In the genomic region with DNA sequence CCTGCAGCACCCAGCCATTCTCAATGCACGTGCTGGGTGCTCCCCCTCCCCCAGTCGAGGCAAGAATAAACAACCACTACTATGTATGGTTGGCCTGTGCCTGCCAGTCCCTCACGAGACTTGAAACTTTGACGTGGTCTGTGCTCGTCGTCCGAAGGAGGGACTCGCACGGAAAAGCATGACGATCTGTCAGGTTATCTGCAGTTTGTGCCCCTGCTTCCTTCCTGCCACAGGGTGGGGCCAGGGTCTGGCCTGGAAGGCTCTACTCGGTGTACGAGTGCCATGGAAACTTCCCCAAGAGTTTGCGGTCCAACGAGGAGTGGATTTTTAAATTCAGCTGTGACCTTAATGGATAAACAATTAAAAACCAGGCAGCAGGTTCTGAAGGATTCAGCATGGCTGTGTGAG, we compare ENCODE assay signal across 7 mouse cellular contexts. TPM values are rescaled to one million over a fixed set of nuclear protein-coding genes. Genes with fewer than 3 reads are reported as not detected.
DNase-seq lines count a peak whose midpoint lies in the region; ATAC-seq and TF ChIP-seq lines count a peak whose summit lies in the region.

No protein-coding gene starts in this region.

- no peaks in the 10 kb centered on the region for H3K9me3 ChIP-seq in G1E (replicated peaks)
- H3K9me3 ChIP-seq in limb, embryonic 10.5 days (replicated peaks), result no peaks in the 10 kb centered on the region
- no peaks in the 10 kb centered on the region for H3K9me3 ChIP-seq in midbrain, embryonic 15.5 days

- H3K9ac ChIP-seq in midbrain, embryonic 15.5 days, result peak overlapping the region; percentile 97

- no peak for TF ChIP-seq CTCF in G1E (IDR thresholded peaks at IDR 0.05; ENCODE audit: low read depth, low read length)

- H3K27me3 ChIP-seq in G1E (ENCODE audit: insufficient read depth, low read length), result peaks cover 19% of the 10 kb centered on the region; the same call in 1 of the 2 replicates
- H3K27me3 ChIP-seq in limb, embryonic 10.5 days (ENCODE audit: low read depth, poor library complexity, severe bottlenecking), result no peaks in the 10 kb centered on the region
- no peaks in the 10 kb centered on the region for H3K27me3 ChIP-seq in midbrain, embryonic 15.5 days (replicated peaks)

- peaks cover 8% of the 10 kb centered on the region for H3K36me3 ChIP-seq in G1E (replicated peaks)
- H3K36me3 ChIP-seq in limb, embryonic 10.5 days, result peaks cover 13% of the 10 kb centered on the region
- no peaks in the 10 kb centered on the region for H3K36me3 ChIP-seq in midbrain, embryonic 15.5 days (replicated peaks)

- 26% methylated on average over 14 of the region's 14 CpGs for WGBS in limb, embryonic 10.5 days
- 5% methylated on average over 14 of the region's 14 CpGs for WGBS in midbrain, embryonic 15.5 days

- peak; percentile 29 for DNase-seq in G1E (ENCODE audit: low spot score)
- DNase-seq in heart, postnatal 4 days, result peak; percentile 37
- no peak for DNase-seq in limb, embryonic 10.5 days (ENCODE audit: low spot score)
- DNase-seq in urinary bladder, postnatal 14 days (ENCODE audit: low spot score), result no peak
- no peak for DNase-seq in adrenal gland, postnatal 10 days

- peak overlapping the region; percentile 95; the same call in 1 of the 2 replicates for H3K27ac ChIP-seq in limb, embryonic 10.5 days
- no peak overlapping the region for H3K27ac ChIP-seq in midbrain, embryonic 15.5 days

- no peak; the same call in 1 of the 2 replicates for ATAC-seq in G1E (ENCODE audit: extremely low read depth, insufficient number of reproducible peaks, low FRiP score, poor library complexity, severe bottlenecking)
- peak; percentile 85 for ATAC-seq in common myeloid progenitor, adult 5-6 weeks (replicated peaks; ENCODE audit: low read depth, poor library complexity, severe bottlenecking)
- no peak; the same call in 1 of the 2 replicates for ATAC-seq in midbrain, embryonic 15.5 days (replicated peaks)

- no peaks in the 10 kb centered on the region for H3K4me1 ChIP-seq in G1E (ENCODE audit: insufficient read depth, low read depth, low read length)
- peaks cover 34% of the 10 kb centered on the region for H3K4me1 ChIP-seq in limb, embryonic 10.5 days
- peaks cover 30% of the 10 kb centered on the region for H3K4me1 ChIP-seq in midbrain, embryonic 15.5 days

- no peak overlapping the region for H3K4me3 ChIP-seq in G1E (ENCODE audit: low read depth, low read length)
- H3K4me3 ChIP-seq in limb, embryonic 10.5 days, result peak overlapping the region; percentile 93
- H3K4me3 ChIP-seq in midbrain, embryonic 15.5 days, result peak overlapping the region; percentile 94

- peak overlapping the region; percentile 67 for H3K4me2 ChIP-seq in midbrain, embryonic 15.5 days

RNA-seq across cellular contexts. Expression of gene Rab4a, which starts 1.2 kb away (rescaled TPM):
- total RNA-seq in G1E (2014; fragmentation: Nextera tagmentation) (not detected in 2 replicates), G1E (2017) (4.0 and 5.3 TPM in 2 replicates)
- polyA plus RNA-seq in G1E (2012), result 1.2 and 1.7 TPM in 2 replicates
- 12.5 and 15.9 TPM in 2 replicates for total RNA-seq in common myeloid progenitor, adult 5-6 weeks (2017)
- total RNA-seq in heart, postnatal 4 days (2021), result 10 to 100 TPM in 1 of 2 experiments, 1 to 10 TPM in 1; 9.4 to 12.0 TPM
- polyA plus RNA-seq in limb, embryonic 10.5 days (2016; fragmentation: Nextera tagmentation; extraction: Ambion mirVana), result 58.2 and 61.8 TPM in 2 replicates
- polyA plus RNA-seq in midbrain, embryonic 15.5 days (2015; fragmentation: Nextera tagmentation; extraction: Ambion mirVana), result 73.5 and 76.3 TPM in 2 replicates
- 10 to 100 TPM; 19.6 to 21.3 TPM for total RNA-seq in adrenal gland, postnatal 10 days (2021)

RNA-seq across cellular contexts. Expression of gene Ccsap, which starts 53.0 kb away (rescaled TPM):
- total RNA-seq in G1E (2014; fragmentation: Nextera tagmentation), result 13.3 and 16.3 TPM in 2 replicates
- total RNA-seq in G1E (2017), result 11.7 and 12.5 TPM in 2 replicates
- 9.4 and 10.3 TPM in 2 replicates for polyA plus RNA-seq in G1E (2012)
- 10.6 and 12.2 TPM in 2 replicates for total RNA-seq in common myeloid progenitor, adult 5-6 weeks (2017)
- 1 to 10 TPM; 4.6 to 5.4 TPM for total RNA-seq in heart, postnatal 4 days (2021)
- polyA plus RNA-seq in limb, embryonic 10.5 days (2016; fragmentation: Nextera tagmentation; extraction: Ambion mirVana), result 6.0 and 6.1 TPM in 2 replicates
- polyA plus RNA-seq in midbrain, embryonic 15.5 days (2015; fragmentation: Nextera tagmentation; extraction: Ambion mirVana), result 5.4 and 6.0 TPM in 2 replicates
- 1 to 10 TPM; 3.5 to 4.8 TPM for total RNA-seq in adrenal gland, postnatal 10 days (2021)

Comparison
In these comparisons a context has a peak if more than half of its experiments do, and no peak if none do; other contexts are left out.
1. DNase-seq: peak in G1E (single experiment) and heart, postnatal 4 days (single experiment); none in limb, embryonic 10.5 days (single experiment), urinary bladder, postnatal 14 days (single experiment) and adrenal gland, postnatal 10 days (single experiment).